Comparison of ENCODE assay signal across 8 mouse cellular contexts in the genomic region with DNA sequence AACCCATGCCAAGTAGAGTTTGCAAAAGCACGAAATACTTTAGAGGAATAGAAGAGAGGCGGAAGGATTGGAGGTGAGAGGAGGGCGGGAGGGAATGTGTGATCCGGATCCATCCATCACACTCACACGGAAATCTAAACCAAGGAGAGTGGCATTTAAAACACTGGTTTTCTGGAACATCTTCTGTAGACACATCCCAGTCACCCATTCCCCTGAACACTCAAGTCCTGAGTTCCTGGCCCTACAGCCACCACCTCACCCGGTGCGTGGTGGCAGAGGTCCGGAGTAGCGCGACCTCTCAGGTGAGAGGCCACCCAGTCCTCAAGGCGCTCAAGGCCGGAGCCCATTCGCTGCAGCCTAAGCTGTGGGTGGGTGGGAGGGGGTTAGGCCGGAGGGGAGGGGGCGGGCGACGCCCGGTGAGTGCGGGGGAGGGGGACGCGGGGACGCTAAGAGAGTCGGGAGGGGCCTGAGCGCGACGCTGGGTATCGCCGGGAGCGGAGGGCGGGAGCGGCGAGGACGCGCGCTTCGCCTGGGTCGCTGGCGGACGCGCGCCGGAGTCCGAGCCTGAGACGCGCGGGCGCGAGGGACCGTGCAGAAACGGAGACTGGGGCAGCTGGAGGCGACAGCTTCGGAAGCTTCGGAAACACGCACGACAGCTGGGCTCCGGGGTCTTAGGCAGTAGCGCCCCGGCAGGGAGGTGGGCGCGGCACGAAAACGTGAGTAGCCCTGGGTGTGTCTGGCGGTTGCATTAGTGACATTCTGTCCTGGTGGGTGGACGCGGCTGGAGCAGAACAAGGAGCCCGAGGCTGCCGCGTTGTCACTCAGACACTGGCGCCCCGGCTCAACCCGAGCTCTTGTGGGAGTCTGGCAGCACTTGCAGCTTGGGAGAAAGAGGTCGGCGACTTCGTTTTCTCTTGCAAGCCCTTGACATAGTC. TPM values are rescaled to one million over a fixed set of nuclear protein-coding genes. Genes with fewer than 3 reads are reported as not detected.
DNase-seq lines count a peak whose midpoint lies in the region; ATAC-seq lines count a peak whose summit lies in the region.

Gene Nrcam (plus strand): TSS at position 505 of the 935 bp plus-strand sequence.

- no peaks in the 10 kb centered on the region for H3K79me2 ChIP-seq in macrophage (ENCODE audit: inconsistent target)

- peak within 1 kb of the TSS; percentile 89 for H3K27ac ChIP-seq in forebrain, embryonic 15.5 days (replicated peaks)
- peak within 1 kb of the TSS; percentile 97 for H3K27ac ChIP-seq in hindbrain, embryonic 13.5 days
- H3K27ac ChIP-seq in macrophage, result no peak within 1 kb of the TSS

- H3K9ac ChIP-seq in forebrain, embryonic 15.5 days (replicated peaks), result peak within 1 kb of the TSS; percentile 90
- peak within 1 kb of the TSS; percentile 91 for H3K9ac ChIP-seq in hindbrain, embryonic 13.5 days

- H3K4me3 ChIP-seq in forebrain, embryonic 15.5 days, result peak within 1 kb of the TSS; percentile 77
- H3K4me3 ChIP-seq in hindbrain, embryonic 13.5 days, result peak within 1 kb of the TSS; percentile 82
- peak within 1 kb of the TSS; percentile 18; the same call in 1 of the 2 replicates for H3K4me3 ChIP-seq in macrophage (ENCODE audit: inconsistent target)

- peak within 1 kb of the TSS; percentile 69 for H3K4me2 ChIP-seq in forebrain, embryonic 15.5 days (replicated peaks)
- peak within 1 kb of the TSS; percentile 70 for H3K4me2 ChIP-seq in hindbrain, embryonic 13.5 days

- ATAC-seq in CD4-positive, CD25-positive, alpha-beta regulatory T cell, adult 4 months, result no peak
- ATAC-seq in forebrain, embryonic 15.5 days (replicated peaks), result peak; percentile 79
- ATAC-seq in hindbrain, embryonic 13.5 days (ENCODE audit: low FRiP score), result peak; percentile 78

- H3K27me3 ChIP-seq in forebrain, embryonic 15.5 days, result no peaks in the 10 kb centered on the region
- H3K27me3 ChIP-seq in hindbrain, embryonic 13.5 days, result no peaks in the 10 kb centered on the region

- 4% methylated on average over 67 of the region's 74 CpGs for WGBS in forebrain, embryonic 15.5 days
- 2% methylated on average over 70 of the region's 74 CpGs for WGBS in hindbrain, embryonic 13.5 days
- WGBS in macrophage (ENCODE audit: missing documents), result 8% methylated on average over 73 of the region's 74 CpGs

- H3K36me3 ChIP-seq in forebrain, embryonic 15.5 days, result no peaks in the 10 kb centered on the region
- no peaks in the 10 kb centered on the region for H3K36me3 ChIP-seq in hindbrain, embryonic 13.5 days
- no peaks in the 10 kb centered on the region for H3K36me3 ChIP-seq in macrophage (ENCODE audit: inconsistent target)

- peak; percentile 1 for DNase-seq in CD4-positive, CD25-positive, alpha-beta regulatory T cell, adult 2 months (ENCODE audit: low read depth, low spot score)
- DNase-seq in cerebellum, adult 11 months, result peak; percentile 70
- peak; percentile 53 to 75 for DNase-seq in left cerebral cortex, adult 8-10 months (ENCODE audit: low spot score in 2 of 2)
- DNase-seq in right cerebral cortex, postnatal 4 days, result peak; percentile 74

- no peaks in the 10 kb centered on the region for H3K9me3 ChIP-seq in forebrain, embryonic 15.5 days
- H3K9me3 ChIP-seq in hindbrain, embryonic 13.5 days, result no peaks in the 10 kb centered on the region

- peaks cover 31% of the 10 kb centered on the region for H3K4me1 ChIP-seq in forebrain, embryonic 15.5 days
- peaks cover 34% of the 10 kb centered on the region for H3K4me1 ChIP-seq in hindbrain, embryonic 13.5 days (replicated peaks)

RNA-seq across cellular contexts. Expression of gene Nrcam, which starts in this region (rescaled TPM):
- not detected for polyA plus RNA-seq in CD4-positive, CD25-positive, alpha-beta regulatory T cell, adult 4 months (2017; shearing (Covaris generic))
- polyA plus RNA-seq in forebrain, embryonic 15.5 days (2015; fragmentation: Nextera tagmentation; extraction: Ambion mirVana), result 107 and 112 TPM in 2 replicates
- polyA plus RNA-seq in hindbrain, embryonic 13.5 days (2015; fragmentation: Nextera tagmentation; extraction: Ambion mirVana), result 132 and 133 TPM in 2 replicates
- total RNA-seq in left cerebral cortex, adult 8-10 months (2022), result 100 to 1,000 TPM; 422 to 491 (median 453) TPM
- 10 to 100 TPM in 11 of 26 experiments, 1 to 10 TPM in 15; 1.1 to 22.6 (median 4.9) TPM for total RNA-seq in macrophage (2018; cell fraction: chromatin; rRNA removed)
- 10 to 100 TPM in 1 of 26 experiments, 1 to 10 TPM in 13, under 1 TPM in 12; 0.24 to 11.2 (median 2.8) TPM for total RNA-seq in macrophage (2018; cell fraction: cytosol; rRNA removed)
- 10 to 100 TPM in 7 of 26 experiments, 1 to 10 TPM in 18, under 1 TPM in 1; 0.85 to 16.5 (median 5.4) TPM for total RNA-seq in macrophage (2018; cell fraction: nucleus; rRNA removed)
- polyA plus RNA-seq in macrophage (2018), result 3.0 to 9.9 TPM (median 4.8 TPM) in 3 replicates

Comparison
In these comparisons a context has a peak if more than half of its experiments do, and no peak if none do; other contexts are left out.
1. DNase-seq: peak in every context shown above with its lines; median percentile 74 in right cerebral cortex, postnatal 4 days; 70 in cerebellum, adult 11 months; 64 in left cerebral cortex, adult 8-10 months; 1 in CD4-positive, CD25-positive, alpha-beta regulatory T cell, adult 2 months.
2. H3K4me3 ChIP-seq: peak in every context shown above with its lines; median percentile 82 in hindbrain, embryonic 13.5 days; 77 in forebrain, embryonic 15.5 days; 18 in macrophage.